In genomic region chr14:26016414-26016813, GRCm38 (mm10) we compare ENCODE assay signal across 4 mouse cellular contexts. TPM values are rescaled to one million over a fixed set of nuclear protein-coding genes. Genes with fewer than 3 reads are reported as not detected.
"Had no signal": no experiment of that assay in that cellular context is flagged by ENCODE, and none has a peak within 500 bp of the region (broad histone marks: within the 10 kb centered on the region; RNA-seq: fewer than 3 reads in every experiment).

No protein-coding gene starts in this region.

RNA-seq across cellular contexts. Expression of gene Gm9780, which starts 26.1 kb away (rescaled TPM):
- polyA plus RNA-seq: embryonic facial prominence, embryonic 10.5 days; erythroblast, embryonic 14.5 days had no signal

RNA-seq across cellular contexts. Expression of gene Duxbl1, which starts 38.0 kb away (rescaled TPM):
- polyA plus RNA-seq: erythroblast, embryonic 14.5 days; heart, adult 2 months had no signal

RNA-seq across cellular contexts. Expression of gene Tmem254c, which starts 50.7 kb away (rescaled TPM):
- polyA plus RNA-seq: cortical plate, adult 2 months; heart, adult 2 months had no signal
